ENCODE assay signal across 21 mouse cellular contexts in genomic region chr1:34458431-34458830, GRCm38 (mm10). TPM values are rescaled to one million over a fixed set of nuclear protein-coding genes. Genes with fewer than 3 reads are reported as not detected.
DNase-seq lines count a peak whose midpoint lies in the region; ATAC-seq and TF ChIP-seq lines count a peak whose summit lies in the region.
"Had no signal": no experiment of that assay in that cellular context is flagged by ENCODE, and none has a peak within 500 bp of the region (broad histone marks: within the 10 kb centered on the region; RNA-seq: fewer than 3 reads in every experiment).

No protein-coding gene starts in this region.

- H3K36me3 ChIP-seq in forebrain, embryonic 14.5 days (ENCODE audit: control insufficient read depth, insufficient read depth, low read length): no peaks in the 10 kb centered on the region
- no peaks in the 10 kb centered on the region for H3K36me3 ChIP-seq in forebrain, embryonic 16.5 days (ENCODE audit: control insufficient read depth, insufficient read depth)
- no peaks in the 10 kb centered on the region for H3K36me3 ChIP-seq in kidney, postnatal 0 days (ENCODE audit: insufficient read depth, low read length)
- H3K36me3 ChIP-seq: neural tube, embryonic 13.5 days had no signal

- intact Hi-C loops in left cerebral cortex, postnatal 4 days (cut with DNase I): no loop called here

- TF ChIP-seq CTCF in kidney, postnatal 0 days (IDR thresholded peaks at IDR 0.05; ENCODE audit: low read depth): no peak

- no peak for ATAC-seq in forebrain, embryonic 14.5 days
- ATAC-seq in forebrain, embryonic 16.5 days: no peak
- ATAC-seq in kidney, postnatal 0 days (replicated peaks; ENCODE audit: low FRiP score, low read depth): no peak
- ATAC-seq: hindbrain, postnatal 0 days had no signal

- WGBS in forebrain, embryonic 14.5 days: 29% methylated on average over 8 of the region's 8 CpGs
- WGBS in forebrain, embryonic 16.5 days: 36% methylated on average over 8 of the region's 8 CpGs
- 34% methylated on average over 8 of the region's 8 CpGs for WGBS in kidney, postnatal 0 days

- peak; percentile 28 for DNase-seq in forebrain, embryonic 14.5 days (ENCODE audit: low spot score)
- DNase-seq in kidney, postnatal 0 days (ENCODE audit: low spot score): no peak
- no peak for DNase-seq in kidney, postnatal 36 days
- DNase-seq in CD4-positive helper T cell, adult 2 months (ENCODE audit: low read depth, low spot score): peak; percentile 47
- DNase-seq in spleen, adult 18-20 months: no peak
- DNase-seq in left cerebral cortex, postnatal 4 days: no peak
- DNase-seq: cerebellum, adult 9-10 months; gastrocnemius, adult 2 months had no signal

- 0 out of 2 replicates have a peak overlapping the region, but pooled peaks have one; percentile 89 for H3K4me2 ChIP-seq in forebrain, embryonic 14.5 days (ENCODE audit: low read length)
- H3K4me2 ChIP-seq in forebrain, embryonic 16.5 days (ENCODE audit: low read length): no peak overlapping the region
- H3K4me2 ChIP-seq in kidney, postnatal 0 days (ENCODE audit: low read length): 0 out of 2 replicates have a peak overlapping the region, but pooled peaks have one; percentile 84

- H3K9me3 ChIP-seq in forebrain, embryonic 14.5 days (replicated peaks; ENCODE audit: control insufficient read depth, low read length): no peaks in the 10 kb centered on the region
- H3K9me3 ChIP-seq in forebrain, embryonic 16.5 days (ENCODE audit: control insufficient read depth, low read length): no peaks in the 10 kb centered on the region
- H3K9me3 ChIP-seq in kidney, postnatal 0 days (replicated peaks; ENCODE audit: low read length): no peaks in the 10 kb centered on the region
- H3K9me3 ChIP-seq: forebrain, embryonic 13.5 days; neural tube, embryonic 13.5 days had no signal

- H3K4me3 ChIP-seq in forebrain, embryonic 14.5 days (ENCODE audit: low read depth, low read length): no peak overlapping the region
- H3K4me3 ChIP-seq in forebrain, embryonic 16.5 days (replicated peaks; ENCODE audit: low read length): no peak overlapping the region
- no peak overlapping the region for H3K4me3 ChIP-seq in kidney, postnatal 0 days (replicated peaks; ENCODE audit: low read depth, low read length)
- peak overlapping the region; percentile 10; the same call in 1 of the 2 replicates for H3K4me3 ChIP-seq in brown adipose tissue, adult 24 weeks (ENCODE audit: insufficient read depth, low read depth, low read length)

- H3K27ac ChIP-seq in forebrain, embryonic 14.5 days (ENCODE audit: low read depth, low read length): no peak overlapping the region
- no peak overlapping the region for H3K27ac ChIP-seq in forebrain, embryonic 16.5 days (ENCODE audit: low read length)
- no peak overlapping the region for H3K27ac ChIP-seq in kidney, postnatal 0 days
- H3K27ac ChIP-seq in brown adipose tissue, adult 24 weeks (replicated peaks; ENCODE audit: low read depth, low read length): no peak overlapping the region
- H3K27ac ChIP-seq: forebrain, embryonic 13.5 days; gastrocnemius, adult 2 months; hindbrain, postnatal 0 days; layer of hippocampus, adult 2 months; macrophage; neural tube, embryonic 13.5 days had no signal

- peaks cover 29% of the 10 kb centered on the region for H3K27me3 ChIP-seq in forebrain, embryonic 14.5 days (replicated peaks; ENCODE audit: control insufficient read depth, insufficient read depth, low read length)
- peaks cover 24% of the 10 kb centered on the region for H3K27me3 ChIP-seq in forebrain, embryonic 16.5 days (replicated peaks; ENCODE audit: control insufficient read depth, insufficient read depth, low read length)
- H3K27me3 ChIP-seq in kidney, postnatal 0 days (ENCODE audit: insufficient read depth, low read length): no peaks in the 10 kb centered on the region

- 0 out of 2 replicates have a peak, but pooled peaks cover 4% of the 10 kb centered on the region for H3K4me1 ChIP-seq in forebrain, embryonic 14.5 days (ENCODE audit: control insufficient read depth, insufficient read depth, low read length)
- peaks cover 5% of the 10 kb centered on the region for H3K4me1 ChIP-seq in forebrain, embryonic 16.5 days (replicated peaks; ENCODE audit: control insufficient read depth, insufficient read depth, low read length)
- H3K4me1 ChIP-seq in kidney, postnatal 0 days (replicated peaks; ENCODE audit: insufficient read depth, low read length): no peaks in the 10 kb centered on the region
- no peaks in the 10 kb centered on the region for H3K4me1 ChIP-seq in brown adipose tissue, adult 24 weeks (ENCODE audit: control insufficient read depth, insufficient read depth, insufficient read length, low read length)

- H3K9ac ChIP-seq in forebrain, embryonic 14.5 days (ENCODE audit: low read length): no peak overlapping the region
- no peak overlapping the region for H3K9ac ChIP-seq in forebrain, embryonic 16.5 days (replicated peaks; ENCODE audit: low read depth, low read length)
- no peak overlapping the region for H3K9ac ChIP-seq in kidney, postnatal 0 days (ENCODE audit: low read depth, low read length)

RNA-seq across cellular contexts. Expression of gene Ptpn18, which starts 1.1 kb away (rescaled TPM):
- 7.1 TPM in 2 replicates for polyA plus RNA-seq in forebrain, embryonic 14.5 days (2014; fragmentation: Nextera tagmentation; extraction: Ambion mirVana)
- 4.0 and 4.2 TPM in 2 replicates for polyA plus RNA-seq in forebrain, embryonic 16.5 days (2015; fragmentation: Nextera tagmentation; extraction: Ambion mirVana)
- 29.0 and 33.9 TPM in 2 replicates for polyA plus RNA-seq in kidney, postnatal 0 days (2015; fragmentation: Nextera tagmentation; extraction: Ambion mirVana)
- polyA plus RNA-seq in brown adipose tissue, adult 24 weeks (2012; ENCODE audit: insufficient read depth, insufficient read length, missing spikeins): 4.3 and 10.1 TPM in 2 replicates
- total RNA-seq in left cerebral cortex, postnatal 4 days (2021): 1 to 10 TPM; 3.4 to 4.0 TPM
- polyA plus RNA-seq: C2C12 had no signal

RNA-seq across cellular contexts. Expression of gene Imp4, which starts 18.8 kb away (rescaled TPM):
- polyA plus RNA-seq in forebrain, embryonic 14.5 days (2014; fragmentation: Nextera tagmentation; extraction: Ambion mirVana): 68.5 and 69.1 TPM in 2 replicates
- 58.8 and 65.6 TPM in 2 replicates for polyA plus RNA-seq in forebrain, embryonic 16.5 days (2015; fragmentation: Nextera tagmentation; extraction: Ambion mirVana)
- 74.9 and 80.9 TPM in 2 replicates for polyA plus RNA-seq in kidney, postnatal 0 days (2015; fragmentation: Nextera tagmentation; extraction: Ambion mirVana)
- 38.0 and 43.0 TPM in 2 replicates for polyA plus RNA-seq in brown adipose tissue, adult 24 weeks (2012; ENCODE audit: insufficient read depth, insufficient read length, missing spikeins)
- total RNA-seq in left cerebral cortex, postnatal 4 days (2021): 10 to 100 TPM; 30.5 to 36.7 TPM

RNA-seq across cellular contexts. Expression of gene Ccdc115, which starts 19.0 kb away (rescaled TPM):
- 69.8 and 70.3 TPM in 2 replicates for polyA plus RNA-seq in forebrain, embryonic 14.5 days (2014; fragmentation: Nextera tagmentation; extraction: Ambion mirVana)
- 67.4 and 73.6 TPM in 2 replicates for polyA plus RNA-seq in forebrain, embryonic 16.5 days (2015; fragmentation: Nextera tagmentation; extraction: Ambion mirVana)
- 42.7 and 42.8 TPM in 2 replicates for polyA plus RNA-seq in kidney, postnatal 0 days (2015; fragmentation: Nextera tagmentation; extraction: Ambion mirVana)
- 13.9 and 15.4 TPM in 2 replicates for polyA plus RNA-seq in brown adipose tissue, adult 24 weeks (2012; ENCODE audit: insufficient read depth, insufficient read length, missing spikeins)
- total RNA-seq in left cerebral cortex, postnatal 4 days (2021): 10 to 100 TPM; 22.5 to 29.0 TPM

RNA-seq across cellular contexts. Expression of gene Prss39, which starts 39.8 kb away (rescaled TPM):
- polyA plus RNA-seq in forebrain, embryonic 14.5 days (2014; fragmentation: Nextera tagmentation; extraction: Ambion mirVana): not detected in 2 replicates
- polyA plus RNA-seq in forebrain, embryonic 16.5 days (2015; fragmentation: Nextera tagmentation; extraction: Ambion mirVana): not detected in 2 replicates
- not detected in 2 replicates for polyA plus RNA-seq in kidney, postnatal 0 days (2015; fragmentation: Nextera tagmentation; extraction: Ambion mirVana)
- not detected in 2 replicates for polyA plus RNA-seq in brown adipose tissue, adult 24 weeks (2012; ENCODE audit: insufficient read depth, insufficient read length, missing spikeins)
- not detected for total RNA-seq in left cerebral cortex, postnatal 4 days (2021)
- total RNA-seq: adrenal gland, adult 18-20 months; gastrocnemius, adult 2 months; hindbrain, postnatal 0 days; layer of hippocampus, adult 2 months; liver, adult 2 months had no signal
- polyA plus RNA-seq: C2C12; embryonic facial prominence, embryonic 14.5 days; forebrain, embryonic 13.5 days; hindbrain, postnatal 0 days; kidney, embryonic 14.5 days; liver, adult 2 months; macrophage; midbrain, embryonic 16.5 days; neural tube, embryonic 13.5 days had no signal

Comparison
In these comparisons a context has a peak if more than half of its experiments do, and no peak if none do; other contexts are left out.
1. DNase-seq: peak in forebrain, embryonic 14.5 days (single experiment) and CD4-positive helper T cell, adult 2 months (single experiment); none in kidney, postnatal 0 days (single experiment), kidney, postnatal 36 days (0 of 2), spleen, adult 18-20 months (0 of 2) and left cerebral cortex, postnatal 4 days (single experiment).